Mouse (Mus musculus) CD4-positive naive resting alpha-beta T cell, adult 57 days (primary cell): ENCODE results near the gene Klra10. TPM values are rescaled to one million over a fixed set of nuclear protein-coding genes. Genes with fewer than 3 reads are reported as not detected.

ENCODE experiments used
- total RNA-seq: library from RNA; stranded (reverse); gene quantifications from one replicate; pipeline ENCODE4 v1.2.4, GENCODE M21; 2023

Klra10 gene
- not detected for total RNA-seq

DNA sequence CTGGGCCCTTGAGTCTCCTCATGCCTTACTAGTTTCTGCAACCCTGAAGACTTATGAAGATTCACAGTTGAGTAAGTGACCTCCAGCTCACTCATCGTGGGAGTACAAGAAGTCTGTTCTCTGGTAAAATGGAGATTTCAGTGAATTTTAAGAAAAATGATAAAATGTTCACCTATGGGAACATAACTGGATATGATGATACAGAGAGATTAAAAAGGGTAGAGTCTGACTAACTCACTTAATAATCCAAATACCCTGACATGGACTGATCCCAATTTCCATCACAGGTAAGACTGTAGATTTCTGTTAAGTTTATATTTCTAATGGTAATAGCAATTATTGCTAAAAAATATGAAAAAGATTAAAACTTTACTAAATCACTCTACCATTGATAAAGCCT lies at the start of gene Klra10:
Gene Klra10, minus strand, starts transcription at position 101 of the 400 bp plus-strand sequence.

GRCm38 (mm10) chr6:130233222-130233621 lies 48.5 kb downstream of the Klra10 start, which contains the start of gene Klra7:
Gene Klra7, minus strand, starts transcription at chr6:130233322.

Other genes starting within 250 kb of the Klra10 start
- 0.95 TPM for gene Klra4, start 214.7 kb downstream of the Klra10 start, total RNA-seq
- gene Klra8, start 152.0 kb downstream of the Klra10 start, total RNA-seq, result not detected
- not detected for gene Klra9, start 88.8 kb downstream of the Klra10 start, total RNA-seq
- 1.0 TPM for gene Klra7, start 48.6 kb downstream of the Klra10 start, total RNA-seq
- not detected for gene Klra3, start 55.6 kb upstream of the Klra10 start, total RNA-seq
- gene Klra1, start 104.9 kb upstream of the Klra10 start, total RNA-seq, result not detected